ENCODE assay signal across 16 mouse cellular contexts in genomic region chr6:120240461-120240860, GRCm38 (mm10). TPM values are rescaled to one million over a fixed set of nuclear protein-coding genes. Genes with fewer than 3 reads are reported as not detected.
DNase-seq lines count a peak whose midpoint lies in the region; ATAC-seq and TF ChIP-seq lines count a peak whose summit lies in the region.
"Had no signal": no experiment of that assay in that cellular context is flagged by ENCODE, and none has a peak within 500 bp of the region (broad histone marks: within the 10 kb centered on the region; RNA-seq: fewer than 3 reads in every experiment).

No protein-coding gene starts in this region.

- no peak for TF ChIP-seq CTCF in intestine, postnatal 0 days (IDR thresholded peaks at IDR 0.05; ENCODE audit: low read depth)

- H3K4me3 ChIP-seq in kidney, embryonic 16.5 days (ENCODE audit: low read length) = no peak overlapping the region
- H3K4me3 ChIP-seq in intestine, postnatal 0 days (ENCODE audit: low read depth, low read length) = no peak overlapping the region
- no peak overlapping the region for H3K4me3 ChIP-seq in midbrain, embryonic 11.5 days (ENCODE audit: low read depth, low read length)
- H3K4me3 ChIP-seq: embryonic facial prominence, embryonic 13.5 days; forebrain, embryonic 10.5 days; heart, embryonic 10.5 days; midbrain, embryonic 13.5 days had no signal

- DNase-seq in kidney, adult 18-20 months = peak; percentile 45
- DNase-seq in cerebellum, adult 9-10 months = peak; percentile 13
- DNase-seq in urinary bladder, postnatal 14 days (ENCODE audit: low spot score) = peak; percentile 55
- no peak for DNase-seq in frontal cortex, postnatal 14 days (ENCODE audit: low spot score in 2 of 2)
- no peak for DNase-seq in midbrain, embryonic 11.5 days (ENCODE audit: low spot score, missing footprints)
- DNase-seq: gastrocnemius, postnatal 25 days; heart, postnatal 14 days; liver, postnatal 0 days; lung, postnatal 4 days had no signal

- no peak overlapping the region for H3K4me2 ChIP-seq in kidney, embryonic 16.5 days (replicated peaks; ENCODE audit: low read depth, low read length)
- H3K4me2 ChIP-seq in intestine, postnatal 0 days (replicated peaks; ENCODE audit: low read depth) = no peak overlapping the region
- H3K4me2 ChIP-seq in midbrain, embryonic 11.5 days = no peak overlapping the region
- H3K4me2 ChIP-seq: embryonic facial prominence, embryonic 13.5 days; hindbrain, embryonic 14.5 days; midbrain, embryonic 13.5 days had no signal

- H3K9ac ChIP-seq in kidney, embryonic 16.5 days (replicated peaks; ENCODE audit: low read length) = no peak overlapping the region
- H3K9ac ChIP-seq in intestine, postnatal 0 days (ENCODE audit: low read depth, low read length) = no peak overlapping the region
- no peak overlapping the region for H3K9ac ChIP-seq in midbrain, embryonic 11.5 days (ENCODE audit: low read length)
- H3K9ac ChIP-seq: embryonic facial prominence, embryonic 13.5 days; hindbrain, embryonic 14.5 days; liver, postnatal 0 days; midbrain, embryonic 13.5 days had no signal

- no peaks in the 10 kb centered on the region for H3K9me3 ChIP-seq in kidney, embryonic 16.5 days (ENCODE audit: low read length)
- H3K9me3 ChIP-seq in intestine, postnatal 0 days (ENCODE audit: control insufficient read depth) = no peaks in the 10 kb centered on the region
- no peaks in the 10 kb centered on the region for H3K9me3 ChIP-seq in midbrain, embryonic 11.5 days (ENCODE audit: control insufficient read depth, low read length)
- H3K9me3 ChIP-seq: embryonic facial prominence, embryonic 13.5 days; forebrain, embryonic 10.5 days; heart, embryonic 10.5 days; midbrain, embryonic 13.5 days had no signal

- ATAC-seq in kidney, embryonic 16.5 days (ENCODE audit: low FRiP score, low TSS enrichment) = no peak
- ATAC-seq in intestine, postnatal 0 days = 0 out of 2 replicates have a peak, but pooled peaks have one; percentile 20
- no peak for ATAC-seq in midbrain, embryonic 11.5 days (ENCODE audit: low FRiP score)
- ATAC-seq: liver, postnatal 0 days; midbrain, embryonic 13.5 days had no signal

- H3K27me3 ChIP-seq in kidney, embryonic 16.5 days (ENCODE audit: insufficient read depth, low read length) = no peaks in the 10 kb centered on the region
- H3K27me3 ChIP-seq in intestine, postnatal 0 days (replicated peaks; ENCODE audit: control insufficient read depth, insufficient read depth, low read length) = no peaks in the 10 kb centered on the region
- H3K27me3 ChIP-seq in midbrain, embryonic 11.5 days (ENCODE audit: control insufficient read depth, insufficient read depth, low read length) = no peaks in the 10 kb centered on the region
- H3K27me3 ChIP-seq: embryonic facial prominence, embryonic 13.5 days; midbrain, embryonic 13.5 days had no signal

- H3K27ac ChIP-seq in kidney, embryonic 16.5 days (ENCODE audit: low read length) = no peak overlapping the region
- H3K27ac ChIP-seq in intestine, postnatal 0 days (ENCODE audit: low read depth, low read length) = no peak overlapping the region
- no peak overlapping the region for H3K27ac ChIP-seq in midbrain, embryonic 11.5 days (ENCODE audit: low read depth, low read length)
- H3K27ac ChIP-seq: embryonic facial prominence, embryonic 13.5 days; forebrain, embryonic 10.5 days; heart, embryonic 10.5 days; hindbrain, embryonic 14.5 days; midbrain, embryonic 13.5 days had no signal

- H3K4me1 ChIP-seq in kidney, embryonic 16.5 days (ENCODE audit: insufficient read depth, low read length) = peaks cover 30% of the 10 kb centered on the region
- 0 out of 2 replicates have a peak, but pooled peaks cover 3% of the 10 kb centered on the region for H3K4me1 ChIP-seq in intestine, postnatal 0 days (replicated peaks; ENCODE audit: control insufficient read depth, insufficient read depth, low read length)
- no peaks in the 10 kb centered on the region for H3K4me1 ChIP-seq in midbrain, embryonic 11.5 days (ENCODE audit: control insufficient read depth, insufficient read depth, low read length)
- H3K4me1 ChIP-seq: embryonic facial prominence, embryonic 13.5 days; midbrain, embryonic 13.5 days had no signal

- 64% methylated on average over 5 of the region's 5 CpGs for WGBS in kidney, embryonic 16.5 days
- 44% methylated on average over 5 of the region's 5 CpGs for WGBS in intestine, postnatal 0 days
- 81% methylated on average over 5 of the region's 5 CpGs for WGBS in midbrain, embryonic 11.5 days

- no peaks in the 10 kb centered on the region for H3K36me3 ChIP-seq in kidney, embryonic 16.5 days (ENCODE audit: insufficient read depth, low read length)
- no peaks in the 10 kb centered on the region for H3K36me3 ChIP-seq in intestine, postnatal 0 days (ENCODE audit: control insufficient read depth, insufficient read depth)
- no peaks in the 10 kb centered on the region for H3K36me3 ChIP-seq in midbrain, embryonic 11.5 days (ENCODE audit: control insufficient read depth, insufficient read depth, low read length)
- H3K36me3 ChIP-seq: embryonic facial prominence, embryonic 13.5 days; forebrain, embryonic 10.5 days; heart, embryonic 10.5 days; midbrain, embryonic 13.5 days had no signal

RNA-seq across cellular contexts. Expression of gene D330020A13Rik, which starts 53.7 kb away (rescaled TPM):
- 0.65 and 0.76 TPM in 2 replicates for polyA plus RNA-seq in kidney, embryonic 16.5 days (2015; fragmentation: Nextera tagmentation; extraction: Ambion mirVana)
- 0.18 and 0.34 TPM in 2 replicates for polyA plus RNA-seq in intestine, postnatal 0 days (2015; fragmentation: Nextera tagmentation; extraction: Ambion mirVana)
- polyA plus RNA-seq in midbrain, embryonic 11.5 days (2014; fragmentation: Nextera tagmentation; extraction: Ambion mirVana) = not detected in 2 replicates
- polyA plus RNA-seq: forebrain, embryonic 10.5 days; heart, embryonic 10.5 days; hindbrain, embryonic 14.5 days; liver, postnatal 0 days; midbrain, embryonic 13.5 days had no signal

RNA-seq across cellular contexts. Expression of gene B4galnt3, which starts 53.9 kb away (rescaled TPM):
- polyA plus RNA-seq in kidney, embryonic 16.5 days (2015; fragmentation: Nextera tagmentation; extraction: Ambion mirVana) = 2.4 and 2.6 TPM in 2 replicates
- 0.95 and 1.1 TPM in 2 replicates for polyA plus RNA-seq in intestine, postnatal 0 days (2015; fragmentation: Nextera tagmentation; extraction: Ambion mirVana)
- 0.07 and 0.14 TPM in 2 replicates for polyA plus RNA-seq in midbrain, embryonic 11.5 days (2014; fragmentation: Nextera tagmentation; extraction: Ambion mirVana)

Comparison
In these comparisons a context has a peak if more than half of its experiments do, and no peak if none do; other contexts are left out.
1. DNase-seq: peak in kidney, adult 18-20 months (single experiment), cerebellum, adult 9-10 months (single experiment) and urinary bladder, postnatal 14 days (single experiment); none in frontal cortex, postnatal 14 days (0 of 2) and midbrain, embryonic 11.5 days (single experiment).